Mouse (Mus musculus): ENCODE data around the gene Ostf1. TPM values are rescaled to one million over a fixed set of nuclear protein-coding genes. Genes with fewer than 3 reads are reported as not detected.

Ostf1 gene
- polyA plus RNA-seq, 1 experiment from 2014 or later = 46.5 TPM

DNA sequence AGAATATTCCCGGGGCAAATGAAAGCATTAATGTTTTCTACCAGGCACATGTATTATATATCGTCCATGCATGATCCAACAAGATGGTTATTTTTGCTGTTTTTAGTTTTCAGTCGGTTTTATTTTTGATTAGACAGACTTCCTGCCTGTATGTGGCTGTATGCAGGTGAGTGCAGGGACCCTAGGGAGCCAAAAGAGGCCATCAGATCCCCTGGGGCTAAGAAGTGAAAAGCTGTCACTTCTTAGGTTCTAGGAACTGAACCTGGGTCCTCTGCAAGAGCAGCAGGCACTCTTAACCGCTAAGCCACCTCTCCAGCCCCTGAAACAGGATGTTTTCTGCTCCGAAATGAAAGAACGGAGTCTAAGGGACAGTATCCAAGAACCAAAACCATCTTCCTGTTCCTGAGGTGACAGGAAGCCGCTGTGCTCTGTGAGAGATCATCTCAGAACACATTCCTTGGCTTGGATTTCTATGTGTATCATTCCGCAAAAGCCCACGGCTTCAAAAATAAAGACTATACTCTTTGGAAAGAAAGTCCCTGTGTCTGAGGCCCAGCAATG is 15.9 kb downstream of the Ostf1 start:
- Histone ChIP-seq H3K27me3 (no peaks in the 10 kb centered on the region), H3K9me3 (replicated peaks) (no peaks in the 10 kb centered on the region), H3K36me3 (no peaks in the 10 kb centered on the region), H3K4me1 (0 out of 2 replicates have a peak, but pooled peaks cover 3% of the 10 kb centered on the region), H3K4me3 (no peak overlapping the region), H3K4me2 (replicated peaks) (no peak overlapping the region), H3K9ac (no peak overlapping the region), H3K27ac (no peak overlapping the region)
- ATAC-seq (ENCODE audit: low FRiP score) = no peak
- WGBS = 74% methylated on average over 9 of the region's 9 CpGs

DNA sequence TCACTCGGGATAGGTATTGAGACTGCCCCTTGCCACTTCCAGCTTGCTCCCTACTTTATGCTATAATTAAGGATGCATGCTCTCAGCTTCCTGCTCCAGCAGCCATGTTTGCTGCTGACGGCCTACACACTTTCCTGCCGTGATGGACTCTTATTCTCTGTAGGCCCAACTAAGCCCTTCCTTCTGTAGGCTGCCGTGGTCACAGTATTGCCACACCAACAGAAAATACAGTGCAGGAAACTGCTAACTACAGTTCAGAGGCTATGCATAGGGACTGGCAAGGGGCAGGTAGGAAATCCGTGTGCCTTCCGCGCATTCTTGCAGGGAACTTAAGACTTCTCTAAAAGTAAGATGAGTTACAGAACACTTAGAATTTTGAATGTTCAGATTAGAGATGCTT is 17.3 kb downstream of the Ostf1 start:
- no peak for ATAC-seq (ENCODE audit: low FRiP score)
- no peak overlapping the region for H3K4me2 ChIP-seq (replicated peaks)
- no peaks in the 10 kb centered on the region for H3K9me3 ChIP-seq (replicated peaks)
- 0 out of 2 replicates have a peak, but pooled peaks cover 3% of the 10 kb centered on the region for H3K4me1 ChIP-seq
- H3K27ac ChIP-seq = no peak overlapping the region
- H3K27me3 ChIP-seq = no peaks in the 10 kb centered on the region
- H3K36me3 ChIP-seq = no peaks in the 10 kb centered on the region
- no peak overlapping the region for H3K4me3 ChIP-seq
- 86% methylated on average over 7 of the region's 7 CpGs for WGBS
- H3K9ac ChIP-seq = no peak overlapping the region

DNA sequence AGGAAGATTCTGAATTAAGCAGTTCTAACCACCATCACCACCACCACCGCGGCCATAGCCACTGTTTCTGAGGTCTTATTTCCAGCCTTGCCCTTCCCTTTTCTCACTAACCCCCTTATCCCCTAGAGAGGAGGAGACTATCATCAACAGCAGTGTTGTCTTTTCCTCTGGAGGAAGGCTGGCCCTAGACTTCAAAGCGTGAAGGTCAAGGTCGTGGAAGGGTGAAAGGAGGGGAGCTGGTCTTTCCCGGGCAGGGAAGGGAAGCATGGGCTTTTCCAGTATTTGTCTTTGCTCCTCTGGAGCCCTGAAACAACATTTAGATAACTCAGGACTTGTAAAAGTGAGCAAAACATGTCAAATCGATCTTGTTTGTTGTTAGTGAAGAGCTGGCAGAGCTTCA is 22.6 kb downstream of the Ostf1 start:
- H3K9ac ChIP-seq = no peak overlapping the region
- H3K36me3 ChIP-seq = no peaks in the 10 kb centered on the region
- no peak for ATAC-seq (ENCODE audit: low FRiP score)
- H3K27me3 ChIP-seq = no peaks in the 10 kb centered on the region
- no peaks in the 10 kb centered on the region for H3K9me3 ChIP-seq (replicated peaks)
- 0 out of 2 replicates have a peak, but pooled peaks cover 3% of the 10 kb centered on the region for H3K4me1 ChIP-seq
- no peak overlapping the region for H3K27ac ChIP-seq
- 58% methylated on average over 6 of the region's 6 CpGs for WGBS
- H3K4me2 ChIP-seq (replicated peaks) = no peak overlapping the region
- no peak overlapping the region for H3K4me3 ChIP-seq

DNA sequence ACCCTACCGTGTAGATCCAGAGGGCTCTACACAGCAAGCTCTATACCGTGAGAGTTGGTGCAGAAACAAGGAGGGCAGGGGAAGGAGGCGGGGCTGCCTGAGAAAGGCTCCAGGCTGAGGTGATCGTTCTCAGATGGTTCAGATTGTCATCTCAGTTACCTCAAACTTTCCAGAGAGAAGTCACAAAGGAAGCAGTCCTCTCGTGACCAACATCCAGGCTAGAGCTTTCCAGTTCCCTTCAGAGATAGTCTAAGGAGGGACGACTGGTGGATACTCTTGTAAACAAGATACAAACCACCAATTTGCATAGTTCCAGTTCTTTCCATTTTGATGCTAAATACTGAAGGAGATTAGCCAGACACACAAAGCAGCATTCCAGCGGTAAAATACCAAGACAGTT is 23.7 kb downstream of the Ostf1 start:
- H3K4me3 ChIP-seq = no peak overlapping the region
- 62% methylated on average over 7 of the region's 7 CpGs for WGBS
- no peaks in the 10 kb centered on the region for H3K9me3 ChIP-seq (replicated peaks)
- no peak for ATAC-seq (ENCODE audit: low FRiP score)
- no peak overlapping the region for H3K4me2 ChIP-seq (replicated peaks)
- no peaks in the 10 kb centered on the region for H3K4me1 ChIP-seq
- H3K9ac ChIP-seq = no peak overlapping the region
- H3K27me3 ChIP-seq = no peaks in the 10 kb centered on the region
- H3K27ac ChIP-seq = no peak overlapping the region
- H3K36me3 ChIP-seq = no peaks in the 10 kb centered on the region

GRCm38 (mm10) chr19:18603011-18603410 is 28.6 kb downstream of the Ostf1 start:
- no peak overlapping the region for H3K9ac ChIP-seq
- ATAC-seq (ENCODE audit: low FRiP score) = 0 out of 2 replicates have a peak, but pooled peaks have one; percentile 26
- H3K4me1 ChIP-seq = no peaks in the 10 kb centered on the region
- no peak overlapping the region for H3K4me2 ChIP-seq (replicated peaks)
- WGBS = 87% methylated on average over 6 of the region's 6 CpGs
- no peak overlapping the region for H3K27ac ChIP-seq
- no peaks in the 10 kb centered on the region for H3K27me3 ChIP-seq
- H3K4me3 ChIP-seq = no peak overlapping the region
- no peaks in the 10 kb centered on the region for H3K9me3 ChIP-seq (replicated peaks)
- no peaks in the 10 kb centered on the region for H3K36me3 ChIP-seq

- no peak overlapping the region for H3K4me2 ChIP-seq (replicated peaks)
- H3K9me3 ChIP-seq (replicated peaks) = no peaks in the 10 kb centered on the region
- H3K36me3 ChIP-seq = no peaks in the 10 kb centered on the region
- no peaks in the 10 kb centered on the region for H3K4me1 ChIP-seq
- no peaks in the 10 kb centered on the region for H3K27me3 ChIP-seq
- ATAC-seq (ENCODE audit: low FRiP score) = no peak
- H3K4me3 ChIP-seq = no peak overlapping the region
- WGBS = 91% methylated on average over 9 of the region's 9 CpGs
- no peak overlapping the region for H3K9ac ChIP-seq
- no peak overlapping the region for H3K27ac ChIP-seq
Measured at GRCm38 (mm10) chr19:18600611-18601010, 31.0 kb downstream of the Ostf1 start.

GRCm38 (mm10) chr19:18599650-18600049 is 32.0 kb downstream of the Ostf1 start:
- Histone ChIP-seq H3K36me3 (no peaks in the 10 kb centered on the region), H3K4me2 (replicated peaks) (no peak overlapping the region), H3K4me3 (no peak overlapping the region), H3K4me1 (peaks cover 4% of the 10 kb centered on the region; the same call in 1 of the 2 replicates), H3K9ac (no peak overlapping the region), H3K27ac (no peak overlapping the region), H3K9me3 (replicated peaks) (no peaks in the 10 kb centered on the region), H3K27me3 (no peaks in the 10 kb centered on the region)
- WGBS = 96% methylated on average over 5 of the region's 5 CpGs
- ATAC-seq (ENCODE audit: low FRiP score) = no peak

GRCm38 (mm10) chr19:18599051-18599450 is 32.6 kb downstream of the Ostf1 start:
- ATAC-seq (ENCODE audit: low FRiP score) = no peak
- no peaks in the 10 kb centered on the region for H3K36me3 ChIP-seq
- H3K4me1 ChIP-seq = peaks cover 4% of the 10 kb centered on the region; the same call in 1 of the 2 replicates
- no peak overlapping the region for H3K27ac ChIP-seq
- H3K4me3 ChIP-seq = no peak overlapping the region
- no peaks in the 10 kb centered on the region for H3K27me3 ChIP-seq
- WGBS = 75% methylated on average over 8 of the region's 8 CpGs
- no peak overlapping the region for H3K9ac ChIP-seq
- H3K4me2 ChIP-seq (replicated peaks) = no peak overlapping the region
- H3K9me3 ChIP-seq (replicated peaks) = no peaks in the 10 kb centered on the region

GRCm38 (mm10) chr19:18598265-18598926 is 33.2 kb downstream of the Ostf1 start:
- H3K4me1 ChIP-seq = peaks cover 4% of the 10 kb centered on the region; the same call in 1 of the 2 replicates
- H3K36me3 ChIP-seq = no peaks in the 10 kb centered on the region
- H3K27me3 ChIP-seq = no peaks in the 10 kb centered on the region
- no peak for ATAC-seq (ENCODE audit: low FRiP score)
- H3K9ac ChIP-seq = no peak overlapping the region
- no peaks in the 10 kb centered on the region for H3K9me3 ChIP-seq (replicated peaks)
- WGBS = 92% methylated on average over 3 of the region's 3 CpGs
- H3K27ac ChIP-seq = no peak overlapping the region
- no peak overlapping the region for H3K4me3 ChIP-seq
- H3K4me2 ChIP-seq (replicated peaks) = no peak overlapping the region

GRCm38 (mm10) chr19:18597772-18598171 is 33.9 kb downstream of the Ostf1 start:
- ATAC-seq (ENCODE audit: low FRiP score) = no peak
- Histone ChIP-seq H3K4me1 (peaks cover 4% of the 10 kb centered on the region; the same call in 1 of the 2 replicates), H3K9me3 (replicated peaks) (no peaks in the 10 kb centered on the region), H3K36me3 (no peaks in the 10 kb centered on the region), H3K27ac (no peak overlapping the region), H3K4me3 (no peak overlapping the region), H3K27me3 (no peaks in the 10 kb centered on the region), H3K4me2 (replicated peaks) (no peak overlapping the region), H3K9ac (no peak overlapping the region)
- WGBS = 89% methylated on average over 6 of the region's 6 CpGs

- WGBS = 87% methylated on average over 5 of the region's 5 CpGs
- Histone ChIP-seq H3K27me3 (no peaks in the 10 kb centered on the region), H3K4me3 (no peak overlapping the region), H3K27ac (no peak overlapping the region), H3K9me3 (replicated peaks) (no peaks in the 10 kb centered on the region), H3K4me1 (peaks cover 4% of the 10 kb centered on the region; the same call in 1 of the 2 replicates), H3K9ac (no peak overlapping the region), H3K36me3 (no peaks in the 10 kb centered on the region), H3K4me2 (replicated peaks) (no peak overlapping the region)
- ATAC-seq (ENCODE audit: low FRiP score) = no peak
Measured at GRCm38 (mm10) chr19:18596876-18597275, 34.7 kb downstream of the Ostf1 start.

DNA sequence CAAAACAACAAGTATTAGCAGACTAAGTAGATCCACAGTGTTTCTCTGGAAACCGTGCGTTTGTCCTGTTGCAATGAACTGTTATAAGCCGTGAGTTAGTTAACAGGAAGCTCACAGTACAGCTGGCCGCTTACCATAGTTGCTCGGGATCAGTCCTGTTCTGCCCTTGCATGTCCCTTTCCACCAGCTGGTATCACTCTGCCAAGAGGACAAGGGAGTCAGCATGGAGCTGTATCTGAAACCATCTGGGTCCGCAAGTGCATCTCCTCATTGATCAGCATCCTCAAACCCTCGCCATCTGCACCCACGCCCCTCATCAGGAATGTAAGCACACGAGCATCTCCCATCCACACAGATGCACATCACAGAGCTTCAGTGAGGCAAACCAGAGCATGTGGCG is 37.9 kb downstream of the Ostf1 start:
- Histone ChIP-seq H3K4me1 (peaks cover 7% of the 10 kb centered on the region), H3K9me3 (replicated peaks) (no peaks in the 10 kb centered on the region), H3K4me2 (replicated peaks) (no peak overlapping the region), H3K27ac (no peak overlapping the region), H3K27me3 (no peaks in the 10 kb centered on the region), H3K36me3 (no peaks in the 10 kb centered on the region), H3K4me3 (no peak overlapping the region), H3K9ac (no peak overlapping the region)
- 86% methylated on average over 10 of the region's 10 CpGs for WGBS
- no peak for ATAC-seq (ENCODE audit: low FRiP score)

- ATAC-seq (ENCODE audit: low FRiP score) = no peak
- Histone ChIP-seq H3K27ac (no peak overlapping the region), H3K4me3 (no peak overlapping the region), H3K9ac (no peak overlapping the region), H3K36me3 (no peaks in the 10 kb centered on the region), H3K9me3 (replicated peaks) (no peaks in the 10 kb centered on the region), H3K4me2 (replicated peaks) (no peak overlapping the region), H3K27me3 (no peaks in the 10 kb centered on the region), H3K4me1 (peaks cover 7% of the 10 kb centered on the region)
- 75% methylated on average over 6 of the region's 6 CpGs for WGBS
Measured at GRCm38 (mm10) chr19:18592919-18593318, 38.7 kb downstream of the Ostf1 start.
